Mouse (Mus musculus): ENCODE data around the gene Npcd. TPM values are rescaled to one million over a fixed set of nuclear protein-coding genes. Genes with fewer than 3 reads are reported as not detected.

Gene Npcd
- not detected in 2 replicates for polyA plus RNA-seq (2011; ENCODE audit: insufficient read depth, insufficient read length, low replicate concordance, missing spikeins)

- Histone ChIP-seq H3K4me1 (ENCODE audit: control insufficient read depth, insufficient read depth, low read length) (no peaks in the 10 kb centered on the region; the same call in 1 of the 2 replicates), H3K4me3 (replicated peaks; ENCODE audit: control insufficient read depth, low read depth, low read length) (peak within 1 kb of the TSS; percentile 91), H3K27ac (ENCODE audit: control insufficient read depth, insufficient read depth, low read depth, low read length, poor library complexity) (peak within 1 kb of the TSS; percentile 43; the same call in 1 of the 2 replicates)
- WGBS = 2% methylated on average over 58 of the region's 58 CpGs
- TF ChIP-seq CTCF (IDR thresholded peaks at IDR 0.05; ENCODE audit: control insufficient read depth, insufficient read depth, low read length) (no peak), POLR2A (IDR thresholded peaks at IDR 0.05; ENCODE audit: borderline replicate concordance, control insufficient read depth, low read depth, low read length) (peak; percentile 74; the same call in 1 of the 2 replicates)
These were observed at the start of gene Npcd, which contains the start of gene Cbx6 for GRCm38 (mm10) chr15:79834130-79834880. Gene Npcd, minus strand, starts transcription at chr15:79834237. Gene Cbx6, minus strand, starts transcription at chr15:79834688.

- H3K27ac ChIP-seq (ENCODE audit: control insufficient read depth, insufficient read depth, low read depth, low read length, poor library complexity) = no peak overlapping the region
- H3K4me1 ChIP-seq (ENCODE audit: control insufficient read depth, insufficient read depth, low read length) = no peaks in the 10 kb centered on the region
- WGBS = under 1% methylated on average over 30 of the region's 30 CpGs
- peak overlapping the region; percentile 68 for H3K4me3 ChIP-seq (replicated peaks; ENCODE audit: control insufficient read depth, low read depth, low read length)
- no peak; the same call in 1 of the 2 replicates for TF ChIP-seq POLR2A (IDR thresholded peaks at IDR 0.05; ENCODE audit: borderline replicate concordance, control insufficient read depth, low read depth, low read length)
- TF ChIP-seq CTCF (IDR thresholded peaks at IDR 0.05; ENCODE audit: control insufficient read depth, insufficient read depth, low read length) = peak; percentile 63
These were observed 49.4 kb upstream of the Npcd start for GRCm38 (mm10) chr15:79883352-79883822.

DNA sequence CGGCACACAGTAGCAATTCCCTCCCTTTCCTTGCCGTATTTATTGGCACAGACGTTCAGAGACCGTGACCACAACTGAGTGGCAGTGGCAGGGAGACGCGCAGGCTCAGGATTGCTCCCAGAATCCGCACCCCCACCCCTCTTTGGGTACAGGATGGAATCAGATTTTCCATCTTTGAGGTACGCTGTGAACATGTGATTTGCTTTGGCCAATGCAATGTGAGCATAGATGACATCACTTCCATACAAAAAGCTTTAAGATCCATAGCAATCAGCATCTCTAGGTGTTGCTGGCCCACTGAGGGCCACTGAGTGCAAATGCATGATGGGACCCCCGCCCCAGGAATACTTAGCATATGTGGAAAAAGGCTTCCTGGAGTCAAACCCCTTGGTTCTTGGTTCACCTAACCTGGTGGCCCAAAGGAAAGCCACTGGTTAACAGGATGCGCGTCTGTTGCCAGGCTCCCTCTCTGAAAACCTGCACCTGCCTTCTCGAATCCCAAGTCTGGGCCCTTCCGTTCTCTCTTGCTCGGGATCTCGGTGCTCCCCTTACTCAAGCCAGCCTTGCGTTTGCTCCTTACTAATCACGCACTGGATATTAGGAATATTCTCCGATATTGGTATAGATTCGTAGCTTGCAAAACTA is 48.7 kb upstream of the Npcd start:
- no peak overlapping the region for H3K27ac ChIP-seq (ENCODE audit: control insufficient read depth, insufficient read depth, low read depth, low read length, poor library complexity)
- TF ChIP-seq POLR2A (IDR thresholded peaks at IDR 0.05; ENCODE audit: borderline replicate concordance, control insufficient read depth, low read depth, low read length) (no peak), CTCF (IDR thresholded peaks at IDR 0.05; ENCODE audit: control insufficient read depth, insufficient read depth, low read length) (no peak)
- no peak overlapping the region for H3K4me3 ChIP-seq (replicated peaks; ENCODE audit: control insufficient read depth, low read depth, low read length)
- 30% methylated on average over 19 of the region's 19 CpGs for WGBS
- H3K4me1 ChIP-seq (ENCODE audit: control insufficient read depth, insufficient read depth, low read length) = no peaks in the 10 kb centered on the region

- Histone ChIP-seq H3K4me3 (replicated peaks; ENCODE audit: control insufficient read depth, low read depth, low read length) (no peak overlapping the region), H3K4me1 (ENCODE audit: control insufficient read depth, insufficient read depth, low read length) (no peaks in the 10 kb centered on the region), H3K27ac (ENCODE audit: control insufficient read depth, insufficient read depth, low read depth, low read length, poor library complexity) (no peak overlapping the region)
- WGBS = 79% methylated on average over 3 of the region's 3 CpGs
- TF ChIP-seq POLR2A (IDR thresholded peaks at IDR 0.05; ENCODE audit: borderline replicate concordance, control insufficient read depth, low read depth, low read length) = no peak
- TF ChIP-seq CTCF (IDR thresholded peaks at IDR 0.05; ENCODE audit: control insufficient read depth, insufficient read depth, low read length) = no peak
These were observed 46.4 kb upstream of the Npcd start for GRCm38 (mm10) chr15:79880477-79880876.

- TF ChIP-seq CTCF (IDR thresholded peaks at IDR 0.05; ENCODE audit: control insufficient read depth, insufficient read depth, low read length) (no peak), POLR2A (IDR thresholded peaks at IDR 0.05; ENCODE audit: borderline replicate concordance, control insufficient read depth, low read depth, low read length) (no peak)
- Histone ChIP-seq H3K4me3 (replicated peaks; ENCODE audit: control insufficient read depth, low read depth, low read length) (no peak overlapping the region), H3K4me1 (ENCODE audit: control insufficient read depth, insufficient read depth, low read length) (no peaks in the 10 kb centered on the region), H3K27ac (ENCODE audit: control insufficient read depth, insufficient read depth, low read depth, low read length, poor library complexity) (no peak overlapping the region)
- WGBS = 29% methylated on average over 13 of the region's 13 CpGs
These were observed 45.3 kb upstream of the Npcd start for GRCm38 (mm10) chr15:79879319-79879718.

GRCm38 (mm10) chr15:79878725-79879136 is 44.7 kb upstream of the Npcd start:
- Histone ChIP-seq H3K4me1 (ENCODE audit: control insufficient read depth, insufficient read depth, low read length) (no peaks in the 10 kb centered on the region), H3K27ac (ENCODE audit: control insufficient read depth, insufficient read depth, low read depth, low read length, poor library complexity) (no peak overlapping the region), H3K4me3 (replicated peaks; ENCODE audit: control insufficient read depth, low read depth, low read length) (no peak overlapping the region)
- WGBS = 59% methylated on average over 6 of the region's 6 CpGs
- TF ChIP-seq POLR2A (IDR thresholded peaks at IDR 0.05; ENCODE audit: borderline replicate concordance, control insufficient read depth, low read depth, low read length) (no peak), CTCF (IDR thresholded peaks at IDR 0.05; ENCODE audit: control insufficient read depth, insufficient read depth, low read length) (no peak)

- TF ChIP-seq CTCF (IDR thresholded peaks at IDR 0.05; ENCODE audit: control insufficient read depth, insufficient read depth, low read length) (no peak), POLR2A (IDR thresholded peaks at IDR 0.05; ENCODE audit: borderline replicate concordance, control insufficient read depth, low read depth, low read length) (no peak)
- no peaks in the 10 kb centered on the region for H3K4me1 ChIP-seq (ENCODE audit: control insufficient read depth, insufficient read depth, low read length)
- H3K27ac ChIP-seq (ENCODE audit: control insufficient read depth, insufficient read depth, low read depth, low read length, poor library complexity) = no peak overlapping the region
- H3K4me3 ChIP-seq (replicated peaks; ENCODE audit: control insufficient read depth, low read depth, low read length) = no peak overlapping the region
- 83% methylated on average over 18 of the region's 18 CpGs for WGBS
These were observed 41.4 kb upstream of the Npcd start for GRCm38 (mm10) chr15:79875261-79875995.

All from bone marrow, adult 2 months (tissue).